Mouse (Mus musculus) monocyte, adult 5-6 weeks (primary cell): ENCODE results near the gene Wnt5a. TPM values are rescaled to one million over a fixed set of nuclear protein-coding genes. Genes with fewer than 3 reads are reported as not detected.

Source experiments
- ATAC-seq: fragments of 153-309, 156-312 bp; replicated peaks from 2 replicates; pipeline ENCODE4 v1.8.0; 2017; ENCODE audit warnings: mild to moderate bottlenecking; ENCODE audit not compliant: low TSS enrichment, insufficient number of reproducible peaks, severe bottlenecking, poor library complexity, low FRiP score
- total RNA-seq: library from RNA; stranded (forward); fragments of 200-1000, 200-491, 200-594 nt; gene quantifications from 3 replicates; pipeline ENCODE4 v1.2.3, GENCODE M21; 2017

Wnt5a gene
- total RNA-seq, 1 experiment from 2014 or later = not detected

GRCm38 (mm10) chr14:28507471-28507870 lies 2.9 kb downstream of the Wnt5a start:
- ATAC-seq = no peak

GRCm38 (mm10) chr14:28508288-28509258 lies 4.0 kb downstream of the Wnt5a start:
- ATAC-seq = no peak

- no peak for ATAC-seq
These were observed 5.1 kb downstream of the Wnt5a start for GRCm38 (mm10) chr14:28509441-28510340.

DNA sequence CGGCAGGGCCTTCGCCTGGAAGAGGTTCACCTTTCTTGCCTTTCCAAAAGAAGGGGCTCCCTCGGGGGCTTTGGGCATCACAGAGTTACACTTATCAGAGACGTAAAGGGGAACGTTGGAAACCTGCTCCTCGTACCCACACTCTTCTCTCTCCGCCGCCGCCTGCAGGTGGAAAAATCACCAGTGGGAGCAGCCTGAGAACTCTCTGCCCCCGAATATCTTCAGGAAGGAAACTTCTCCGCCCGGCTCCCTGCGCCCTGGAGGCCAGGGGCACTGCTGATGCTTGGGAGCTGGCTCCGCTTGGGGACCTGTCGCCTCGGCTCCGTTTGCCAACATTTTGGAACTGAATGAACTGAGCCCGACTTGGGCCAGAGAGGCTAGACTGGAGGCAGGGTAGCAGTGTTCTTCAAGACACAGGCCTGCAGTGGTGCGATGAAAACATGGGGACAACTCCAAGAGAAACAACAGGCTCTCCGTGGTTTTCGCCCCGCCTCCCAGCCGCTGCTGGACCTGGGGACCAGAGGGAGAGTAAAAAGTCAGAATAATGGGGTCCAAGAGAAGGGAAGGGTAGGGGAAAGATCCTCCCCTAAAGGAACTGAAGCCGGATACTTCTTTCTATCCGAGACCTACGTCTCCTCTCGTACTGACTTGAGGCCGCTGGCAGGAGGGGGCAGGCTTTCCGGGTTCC lies 5.9 kb downstream of the Wnt5a start:
- no peak for ATAC-seq

DNA sequence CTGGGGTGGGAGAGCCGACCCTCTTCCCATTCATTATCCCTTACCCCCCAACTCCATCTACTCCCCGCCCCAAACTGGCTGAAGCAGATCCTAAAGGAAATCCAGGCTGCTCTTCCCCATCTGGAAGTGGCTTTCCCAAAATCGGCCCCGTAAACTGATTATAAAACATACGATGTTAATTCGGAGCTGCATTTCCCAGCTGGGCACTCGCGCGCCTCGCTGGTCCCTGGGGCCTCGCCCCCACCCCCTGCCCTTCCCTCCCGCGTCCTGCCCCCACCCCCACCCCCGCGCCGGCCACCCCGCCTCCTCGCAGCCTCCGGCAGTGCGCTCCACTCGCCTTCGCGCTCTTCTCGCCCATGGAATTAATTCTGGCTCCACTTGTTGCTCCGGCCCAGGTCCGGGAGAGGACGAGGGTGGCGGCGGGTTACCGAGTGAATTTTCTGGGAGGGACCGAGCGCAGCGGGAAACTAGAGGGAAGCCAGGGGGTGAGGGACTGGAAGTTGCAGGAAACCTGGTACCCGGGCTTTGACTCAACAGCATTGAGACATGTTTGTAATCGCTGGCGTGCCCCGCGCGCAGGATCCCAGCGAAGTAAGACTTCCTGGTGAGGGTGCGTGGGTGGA lies 6.6 kb downstream of the Wnt5a start:
- no peak for ATAC-seq

DNA sequence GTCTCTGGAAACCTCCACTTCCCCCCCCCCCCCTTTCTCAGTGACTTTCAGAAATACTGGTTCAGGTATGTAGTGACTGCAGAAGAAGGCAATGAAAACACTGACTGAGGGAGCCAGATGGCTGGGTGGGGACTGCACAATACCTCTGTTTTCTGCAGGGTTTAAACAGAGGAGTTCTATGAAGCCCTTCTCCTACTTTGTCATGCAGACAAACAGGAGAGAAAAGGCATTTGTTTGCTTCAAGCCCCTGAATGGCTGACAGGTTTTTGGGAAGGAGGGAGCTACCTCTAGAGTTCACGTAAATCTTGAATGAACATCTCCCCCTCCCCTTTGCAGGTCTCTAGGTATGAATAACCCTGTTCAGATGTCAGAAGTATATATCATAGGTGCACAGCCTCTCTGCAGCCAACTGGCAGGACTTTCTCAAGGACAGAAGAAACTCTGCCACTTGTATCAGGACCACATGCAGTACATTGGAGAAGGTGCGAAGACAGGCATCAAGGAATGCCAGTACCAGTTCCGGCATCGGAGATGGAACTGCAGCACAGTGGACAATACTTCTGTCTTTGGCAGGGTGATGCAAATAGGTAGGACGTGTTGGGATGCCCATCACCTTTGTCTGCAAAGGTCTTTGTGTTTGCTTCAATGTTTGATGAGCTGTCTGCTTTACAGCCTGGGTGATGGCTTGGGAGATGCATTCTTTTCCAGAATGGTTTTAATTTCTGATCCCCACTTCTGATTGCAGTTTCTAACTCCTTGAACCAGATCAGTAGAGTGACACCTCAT lies 8.4 kb downstream of the Wnt5a start:
- no peak for ATAC-seq

DNA sequence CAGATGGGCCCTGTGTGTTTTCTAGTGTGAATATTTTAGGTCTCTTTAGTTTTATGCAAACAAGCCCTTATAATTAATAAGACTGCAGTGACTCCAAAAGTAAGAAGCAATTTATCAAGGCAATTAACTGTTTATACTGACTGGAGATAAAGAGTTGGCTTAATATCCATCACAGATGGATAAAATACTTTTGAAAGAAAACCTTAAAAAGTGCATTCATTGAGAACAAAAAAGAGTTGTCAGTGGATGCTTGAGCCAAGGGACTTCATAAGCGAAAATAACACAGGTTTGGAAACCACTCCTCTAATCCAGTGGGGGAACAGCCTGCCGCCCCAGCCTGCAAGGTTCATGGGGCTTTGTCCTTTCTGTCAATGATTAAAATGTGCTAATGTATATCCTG lies 9.6 kb downstream of the Wnt5a start:
- ATAC-seq = no peak

- no peak for ATAC-seq
These were observed 10.8 kb downstream of the Wnt5a start for GRCm38 (mm10) chr14:28515331-28515730.

DNA sequence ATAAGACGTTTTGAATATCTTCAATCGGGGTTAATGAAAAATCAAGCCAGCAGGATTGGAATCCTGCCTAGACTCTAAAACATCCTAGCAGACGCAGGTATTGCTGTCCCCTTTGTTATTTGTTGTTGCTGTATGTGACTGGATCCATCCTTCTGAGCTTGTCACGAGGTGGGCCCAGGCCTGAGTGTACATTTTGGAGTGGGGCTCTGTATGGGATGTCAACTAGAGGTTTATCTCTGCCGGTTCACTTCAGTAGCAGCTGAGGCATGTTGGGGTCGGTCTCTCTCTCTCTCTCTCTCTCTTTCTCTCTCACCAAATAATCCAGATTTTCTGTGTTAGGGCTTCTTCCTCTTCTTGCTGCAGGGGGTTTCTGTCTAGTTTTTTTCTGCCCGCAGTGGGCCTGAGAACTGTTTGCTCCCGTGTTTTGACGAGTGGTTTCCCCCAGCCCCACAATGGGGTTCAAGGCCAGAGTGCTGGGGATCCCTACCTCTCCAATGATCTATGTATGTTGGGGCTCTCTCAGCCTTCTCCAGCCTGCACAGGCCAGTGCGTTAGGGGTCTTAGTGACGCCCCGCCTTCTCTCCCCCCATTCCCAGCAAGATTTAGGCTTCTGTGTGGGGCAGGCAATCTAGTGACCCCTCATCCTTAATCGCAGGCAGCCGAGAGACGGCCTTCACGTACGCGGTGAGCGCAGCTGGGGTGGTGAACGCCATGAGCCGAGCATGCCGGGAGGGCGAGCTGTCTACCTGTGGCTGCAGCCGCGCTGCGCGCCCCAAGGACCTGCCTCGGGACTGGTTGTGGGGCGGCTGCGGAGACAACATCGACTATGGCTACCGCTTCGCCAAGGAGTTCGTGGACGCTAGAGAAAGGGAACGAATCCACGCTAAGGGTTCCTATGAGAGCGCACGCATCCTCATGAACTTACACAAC lies 13.3 kb downstream of the Wnt5a start:
- no peak for ATAC-seq

GRCm38 (mm10) chr14:28521106-28521505 lies 16.6 kb downstream of the Wnt5a start:
- ATAC-seq = no peak

DNA sequence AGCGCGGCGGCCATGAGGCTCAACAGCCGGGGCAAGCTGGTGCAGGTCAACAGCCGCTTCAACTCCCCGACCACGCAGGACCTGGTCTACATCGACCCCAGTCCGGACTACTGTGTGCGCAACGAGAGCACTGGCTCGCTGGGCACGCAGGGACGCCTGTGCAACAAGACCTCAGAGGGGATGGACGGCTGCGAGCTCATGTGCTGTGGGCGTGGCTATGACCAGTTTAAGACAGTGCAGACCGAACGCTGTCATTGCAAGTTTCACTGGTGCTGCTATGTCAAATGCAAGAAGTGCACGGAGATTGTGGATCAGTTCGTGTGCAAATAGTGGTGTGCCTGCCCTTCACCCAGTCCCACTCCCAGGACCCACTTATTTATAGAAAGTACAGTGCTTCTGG lies 18.1 kb downstream of the Wnt5a start:
- no peak for ATAC-seq

GRCm38 (mm10) chr14:28525566-28525965 lies 21.0 kb downstream of the Wnt5a start:
- ATAC-seq = no peak

DNA sequence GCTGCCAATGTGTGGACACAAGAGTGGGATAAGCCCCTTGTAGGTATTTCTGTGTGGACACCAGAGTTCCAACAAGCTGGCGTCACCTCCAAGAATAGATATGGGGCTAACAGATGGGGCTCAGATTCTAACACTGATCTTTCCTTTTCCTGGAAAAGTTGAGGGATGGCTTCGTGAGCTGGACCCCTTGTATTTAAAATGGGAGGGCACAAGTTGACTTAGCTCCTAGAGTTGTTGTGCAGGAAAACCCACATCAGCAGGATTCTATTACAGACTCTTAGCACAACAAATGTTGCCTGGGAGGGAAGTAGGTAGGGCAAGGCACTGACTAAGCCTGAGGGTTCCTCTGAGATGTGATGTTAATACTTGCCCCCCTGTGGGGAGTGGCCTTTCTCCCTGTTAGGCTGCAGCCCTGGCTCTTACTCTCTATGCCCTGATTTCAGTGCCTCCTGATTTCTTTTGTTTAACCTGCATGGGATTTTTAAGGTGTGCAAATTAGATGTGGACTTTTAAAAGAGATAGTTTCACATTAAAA lies 23.7 kb downstream of the Wnt5a start:
- no peak for ATAC-seq

- ATAC-seq = no peak
These were observed 27.0 kb downstream of the Wnt5a start for GRCm38 (mm10) chr14:28531531-28531930.

DNA sequence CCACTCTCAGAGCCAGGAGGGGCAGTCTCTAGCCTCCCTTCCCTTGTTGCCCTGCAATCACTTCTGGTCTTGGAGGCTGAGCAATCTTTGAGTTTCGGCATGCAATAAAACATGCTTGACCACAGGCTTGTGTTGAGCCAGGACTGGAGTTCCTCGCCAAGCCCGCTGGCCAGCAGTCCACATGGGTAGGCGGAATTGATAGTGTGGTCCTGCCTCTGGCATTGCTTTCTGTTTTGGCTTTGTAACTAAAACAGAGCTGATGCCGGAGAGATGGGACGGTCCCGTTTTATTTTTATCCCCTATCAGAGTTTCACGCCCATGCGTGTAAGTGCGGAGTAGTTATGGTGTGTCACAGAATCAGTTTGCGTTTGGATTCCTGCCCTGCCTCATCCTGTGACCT lies 28.4 kb downstream of the Wnt5a start:
- ATAC-seq = no peak

GRCm38 (mm10) chr14:28533876-28534275 lies 29.3 kb downstream of the Wnt5a start:
- no peak for ATAC-seq

- ATAC-seq = no peak
These were observed 31.3 kb downstream of the Wnt5a start for GRCm38 (mm10) chr14:28535814-28536213.
